Mouse (Mus musculus): ENCODE results near the gene H2al1i.
"Not testable (repeated sequence)": the region's sequence is repeated elsewhere in the genome, so short reads cannot be mapped to it uniquely, and the experiment has no call there.

Gene H2al1i

DNA sequence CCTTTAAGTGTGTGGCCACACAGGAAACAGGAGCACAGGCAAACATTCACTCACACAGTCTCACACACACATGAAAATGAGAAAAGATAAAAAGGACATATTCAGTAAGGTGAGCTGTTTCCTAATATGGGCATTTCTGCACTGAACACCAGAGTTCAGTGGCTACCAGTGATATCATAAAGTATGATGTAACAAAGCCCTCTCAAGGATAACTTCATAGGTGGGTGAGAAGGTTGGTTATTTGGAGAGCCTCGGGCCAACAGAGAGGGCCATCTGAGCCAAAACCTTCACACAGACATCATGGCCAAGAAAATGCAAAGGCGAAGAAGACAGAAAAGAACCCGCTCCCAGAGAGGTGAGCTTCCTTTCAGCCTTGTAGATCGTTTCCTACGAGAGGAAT is at the start of gene H2al1i:
Gene H2al1i, plus strand, starts transcription at position 301 of the 400 bp plus-strand sequence.
- DNase-seq: not testable (repeated sequence)

DNA sequence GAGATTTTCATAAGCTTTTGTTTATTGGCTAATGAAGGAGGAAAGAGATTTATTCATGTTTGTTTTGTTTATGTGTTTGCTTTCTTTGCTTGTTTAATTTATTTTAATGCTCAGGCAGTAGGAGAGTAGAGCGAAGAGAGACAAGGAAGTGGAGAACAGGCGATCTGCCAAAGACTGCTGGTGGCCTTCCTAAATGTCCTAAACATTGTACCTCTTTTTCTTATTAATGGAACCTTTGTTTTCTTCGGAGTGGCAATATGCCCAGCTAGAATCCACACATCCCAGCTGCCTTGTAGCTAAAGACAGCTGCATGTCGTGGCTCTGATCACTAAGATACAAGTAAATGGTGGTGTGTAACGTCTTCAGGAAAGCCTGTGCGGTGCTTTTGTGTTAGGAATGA is 47.4 kb upstream of the H2al1i start:
- DNase-seq: no peak

DNA sequence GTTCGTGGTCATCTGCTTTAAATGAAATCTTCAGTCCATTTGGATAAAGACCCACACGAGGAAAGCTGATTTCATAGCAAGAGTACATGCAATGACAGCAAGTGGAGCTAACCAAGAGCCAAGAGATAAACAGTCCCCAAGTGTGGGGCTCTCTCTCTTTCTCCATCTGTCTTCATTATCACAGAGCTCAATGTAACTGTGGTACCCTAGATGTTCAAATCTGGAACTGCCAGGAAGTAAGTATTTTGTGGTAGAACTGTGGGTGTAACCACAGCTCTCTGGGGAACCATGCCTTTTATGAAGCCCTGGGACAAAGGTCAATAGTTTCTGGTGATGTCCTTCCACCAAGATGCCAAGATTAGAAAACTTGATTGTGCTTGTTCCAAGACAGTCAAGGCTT is 43.7 kb upstream of the H2al1i start:
- no peak for DNase-seq

DNA sequence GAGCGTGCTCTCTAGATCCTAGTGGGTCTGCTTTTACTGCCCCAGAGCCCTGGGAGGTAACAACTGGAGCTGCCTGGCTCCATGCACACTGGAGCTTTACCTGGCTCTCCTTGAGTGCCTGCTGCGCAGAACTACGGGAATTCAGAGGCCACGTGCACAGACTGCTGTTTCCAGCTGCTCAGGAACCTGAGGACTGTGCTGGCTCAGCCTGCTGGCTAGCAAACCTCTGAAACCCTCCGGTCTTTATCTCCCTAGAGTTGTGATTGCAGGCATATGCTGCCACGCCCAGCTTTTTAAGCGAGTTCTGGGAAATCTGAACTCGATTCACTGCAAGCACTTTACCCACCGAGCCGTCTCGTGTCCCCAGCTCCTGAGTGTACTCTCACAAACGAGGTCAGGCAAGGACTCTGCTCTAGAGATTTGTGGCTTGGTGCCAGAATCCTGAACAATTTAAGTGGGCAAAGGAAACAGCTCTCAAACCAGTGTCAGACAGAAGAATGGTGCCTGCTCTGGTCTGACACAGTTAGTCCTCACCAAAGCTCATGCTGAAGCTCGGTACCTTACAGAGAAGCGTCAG is 36.1 kb upstream of the H2al1i start:
- no peak for DNase-seq

DNA sequence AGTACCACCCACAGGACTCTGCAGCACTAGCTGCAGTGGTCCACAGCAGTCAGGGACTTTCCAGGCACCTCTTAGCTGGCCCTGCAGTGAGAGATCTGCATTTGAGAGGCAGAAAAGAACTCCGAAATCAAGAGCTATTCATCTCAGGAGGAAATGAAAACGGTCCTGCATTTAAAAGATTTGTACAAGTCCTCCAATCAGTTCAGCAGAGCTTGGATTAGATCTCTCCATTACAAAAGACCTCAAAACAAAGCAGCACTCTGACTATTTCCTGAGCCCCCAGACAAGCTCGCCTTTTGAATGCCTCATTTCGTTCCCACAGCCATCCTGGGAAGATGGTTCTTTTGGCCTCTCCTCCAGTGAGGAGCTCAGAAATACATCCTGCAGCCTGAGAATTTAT is 35.2 kb upstream of the H2al1i start:
- no peak for DNase-seq

DNA sequence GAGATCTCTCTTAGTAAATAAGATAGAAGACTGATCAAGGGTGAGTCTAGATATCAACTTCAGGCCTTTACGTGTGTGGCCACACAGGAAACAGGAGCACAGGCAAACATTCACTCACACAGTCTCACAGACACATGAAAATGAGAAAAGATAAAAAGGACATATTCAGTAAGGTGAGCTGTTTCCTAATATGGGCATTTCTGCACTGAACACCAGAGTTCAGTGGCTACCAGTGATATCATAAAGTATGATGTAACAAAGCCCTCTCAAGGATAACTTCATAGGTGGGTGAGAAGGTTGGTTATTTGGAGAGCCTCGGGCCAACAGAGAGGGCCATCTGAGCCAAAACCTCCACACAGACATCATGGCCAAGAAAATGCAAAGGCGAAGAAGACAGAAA is 25.5 kb upstream of the H2al1i start, which contains the start of gene H2al1a:
Gene H2al1a, plus strand, starts transcription at position 301 of the 400 bp plus-strand sequence.
- DNase-seq: not testable (repeated sequence)

DNA sequence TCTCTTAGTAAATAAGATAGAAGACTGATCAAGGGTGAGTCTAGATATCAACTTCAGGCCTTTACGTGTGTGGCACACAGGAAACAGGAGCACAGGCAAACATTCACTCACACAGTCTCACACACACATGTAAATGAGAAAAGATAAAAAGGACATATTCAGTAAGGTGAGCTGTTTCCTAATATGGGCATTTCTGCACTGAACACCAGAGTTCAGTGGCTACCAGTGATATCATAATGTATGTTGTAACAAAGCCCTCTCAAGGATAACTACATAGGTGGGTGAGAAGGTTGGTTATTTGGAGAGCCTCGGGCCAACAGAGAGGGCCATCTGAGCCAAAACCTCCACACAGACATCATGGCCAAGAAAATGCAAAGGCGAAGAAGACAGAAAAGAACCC is 22.3 kb upstream of the H2al1i start, which contains the start of gene H2al1b:
Gene H2al1b, plus strand, starts transcription at position 301 of the 400 bp plus-strand sequence.
- not testable (repeated sequence) for DNase-seq

DNA sequence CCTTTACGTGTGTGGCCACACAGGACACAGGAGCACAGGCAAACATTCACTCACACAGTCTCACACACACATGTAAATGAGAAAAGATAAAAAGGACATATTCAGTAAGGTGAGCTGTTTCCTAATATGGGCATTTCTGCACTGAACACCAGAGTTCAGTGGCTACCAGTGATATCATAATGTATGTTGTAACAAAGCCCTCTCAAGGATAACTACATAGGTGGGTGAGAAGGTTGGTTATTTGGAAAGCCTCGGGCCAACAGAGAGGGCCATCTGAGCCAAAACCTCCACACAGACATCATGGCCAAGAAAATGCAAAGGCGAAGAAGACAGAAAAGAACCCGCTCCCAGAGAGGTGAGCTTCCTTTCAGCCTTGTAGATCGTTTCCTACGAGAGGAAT is 19.1 kb upstream of the H2al1i start, which contains the start of gene H2al1c:
Gene H2al1c, plus strand, starts transcription at position 301 of the 400 bp plus-strand sequence.
- DNase-seq: not testable (repeated sequence)

DNA sequence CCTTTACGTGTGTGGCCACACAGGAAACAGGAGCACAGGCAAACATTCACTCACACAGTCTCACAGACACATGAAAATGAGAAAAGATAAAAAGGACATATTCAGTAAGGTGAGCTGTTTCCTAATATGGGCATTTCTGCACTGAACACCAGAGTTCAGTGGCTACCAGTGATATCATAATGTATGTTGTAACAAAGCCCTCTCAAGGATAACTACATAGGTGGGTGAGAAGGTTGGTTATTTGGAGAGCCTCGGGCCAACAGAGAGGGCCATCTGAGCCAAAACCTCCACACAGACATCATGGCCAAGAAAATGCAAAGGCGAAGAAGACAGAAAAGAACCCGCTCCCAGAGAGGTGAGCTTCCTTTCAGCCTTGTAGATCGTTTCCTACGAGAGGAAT is 15.9 kb upstream of the H2al1i start, which contains the start of gene H2al1d:
Gene H2al1d, plus strand, starts transcription at position 301 of the 400 bp plus-strand sequence.
- not testable (repeated sequence) for DNase-seq

DNA sequence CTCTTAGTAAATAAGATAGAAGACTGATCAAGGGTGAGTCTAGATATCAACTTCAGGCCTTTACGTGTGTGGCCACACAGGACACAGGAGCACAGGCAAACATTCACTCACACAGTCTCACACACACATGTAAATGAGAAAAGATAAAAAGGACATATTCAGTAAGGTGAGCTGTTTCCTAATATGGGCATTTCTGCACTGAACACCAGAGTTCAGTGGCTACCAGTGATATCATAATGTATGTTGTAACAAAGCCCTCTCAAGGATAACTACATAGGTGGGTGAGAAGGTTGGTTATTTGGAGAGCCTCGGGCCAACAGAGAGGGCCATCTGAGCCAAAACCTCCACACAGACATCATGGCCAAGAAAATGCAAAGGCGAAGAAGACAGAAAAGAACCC is 12.8 kb upstream of the H2al1i start, which contains the start of gene H2al1e:
Gene H2al1e, plus strand, starts transcription at position 301 of the 400 bp plus-strand sequence.
- DNase-seq: not testable (repeated sequence)

DNA sequence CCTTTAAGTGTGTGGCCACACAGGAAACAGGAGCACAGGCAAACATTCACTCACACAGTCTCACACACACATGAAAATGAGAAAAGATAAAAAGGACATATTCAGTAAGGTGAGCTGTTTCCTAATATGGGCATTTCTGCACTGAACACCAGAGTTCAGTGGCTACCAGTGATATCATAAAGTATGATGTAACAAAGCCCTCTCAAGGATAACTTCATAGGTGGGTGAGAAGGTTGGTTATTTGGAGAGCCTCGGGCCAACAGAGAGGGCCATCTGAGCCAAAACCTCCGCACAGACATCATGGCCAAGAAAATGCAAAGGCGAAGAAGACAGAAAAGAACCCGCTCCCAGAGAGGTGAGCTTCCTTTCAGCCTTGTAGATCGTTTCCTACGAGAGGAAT is 9.6 kb upstream of the H2al1i start, which contains the start of gene H2al1f:
Gene H2al1f, plus strand, starts transcription at position 301 of the 400 bp plus-strand sequence.
- not testable (repeated sequence) for DNase-seq

DNA sequence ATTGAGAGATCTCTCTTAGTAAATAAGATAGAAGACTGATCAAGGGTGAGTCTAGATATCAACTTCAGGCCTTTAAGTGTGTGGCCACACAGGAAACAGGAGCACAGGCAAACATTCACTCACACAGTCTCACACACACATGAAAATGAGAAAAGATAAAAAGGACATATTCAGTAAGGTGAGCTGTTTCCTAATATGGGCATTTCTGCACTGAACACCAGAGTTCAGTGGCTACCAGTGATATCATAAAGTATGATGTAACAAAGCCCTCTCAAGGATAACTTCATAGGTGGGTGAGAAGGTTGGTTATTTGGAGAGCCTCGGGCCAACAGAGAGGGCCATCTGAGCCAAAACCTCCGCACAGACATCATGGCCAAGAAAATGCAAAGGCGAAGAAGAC is 6.5 kb upstream of the H2al1i start, which contains the start of gene H2al1g:
Gene H2al1g, plus strand, starts transcription at position 301 of the 400 bp plus-strand sequence.
- DNase-seq: not testable (repeated sequence)

DNA sequence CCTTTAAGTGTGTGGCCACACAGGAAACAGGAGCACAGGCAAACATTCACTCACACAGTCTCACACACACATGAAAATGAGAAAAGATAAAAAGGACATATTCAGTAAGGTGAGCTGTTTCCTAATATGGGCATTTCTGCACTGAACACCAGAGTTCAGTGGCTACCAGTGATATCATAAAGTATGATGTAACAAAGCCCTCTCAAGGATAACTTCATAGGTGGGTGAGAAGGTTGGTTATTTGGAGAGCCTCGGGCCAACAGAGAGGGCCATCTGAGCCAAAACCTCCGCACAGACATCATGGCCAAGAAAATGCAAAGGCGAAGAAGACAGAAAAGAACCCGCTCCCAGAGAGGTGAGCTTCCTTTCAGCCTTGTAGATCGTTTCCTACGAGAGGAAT is 3.3 kb upstream of the H2al1i start, which contains the start of gene H2al1h:
Gene H2al1h, plus strand, starts transcription at position 301 of the 400 bp plus-strand sequence.
- DNase-seq: not testable (repeated sequence)

DNA sequence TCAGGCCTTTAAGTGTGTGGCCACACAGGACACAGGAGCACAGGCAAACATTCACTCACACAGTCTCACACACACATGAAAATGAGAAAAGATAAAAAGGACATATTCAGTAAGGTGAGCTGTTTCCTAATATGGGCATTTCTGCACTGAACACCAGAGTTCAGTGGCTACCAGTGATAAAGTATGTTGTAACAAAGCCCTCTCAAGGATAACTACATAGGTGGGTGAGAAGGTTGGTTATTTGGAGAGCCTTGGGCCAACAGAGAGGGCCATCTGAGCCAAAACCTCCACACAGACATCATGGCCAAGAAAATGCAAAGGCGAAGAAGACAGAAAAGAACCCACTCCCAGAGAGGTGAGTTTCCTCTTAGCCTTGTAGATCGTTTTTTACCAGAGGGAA is 3.1 kb downstream of the H2al1i start, which contains the start of gene H2al1j:
Gene H2al1j, plus strand, starts transcription at position 301 of the 400 bp plus-strand sequence.
- not testable (repeated sequence) for DNase-seq

DNA sequence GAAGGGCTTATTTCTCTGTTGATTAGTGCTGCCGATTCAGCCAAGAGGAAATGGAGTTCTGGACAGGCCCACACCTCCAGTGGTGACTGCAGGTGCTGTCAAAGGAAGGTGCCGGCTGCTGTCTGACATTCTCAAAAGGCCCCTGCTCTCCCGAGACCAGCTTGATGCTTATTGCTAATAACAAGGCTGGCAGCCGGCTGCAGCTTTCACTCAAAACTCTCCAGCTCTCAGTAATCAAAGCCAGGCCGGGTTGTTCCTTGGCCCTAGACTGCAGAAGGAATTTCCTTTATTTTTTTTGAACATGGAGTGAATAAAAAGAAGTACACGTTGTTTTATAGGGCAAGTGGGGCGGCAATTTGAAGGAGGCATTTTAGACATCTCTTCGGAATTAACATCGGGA is 21.3 kb downstream of the H2al1i start:
- DNase-seq: peak; percentile 8

DNA sequence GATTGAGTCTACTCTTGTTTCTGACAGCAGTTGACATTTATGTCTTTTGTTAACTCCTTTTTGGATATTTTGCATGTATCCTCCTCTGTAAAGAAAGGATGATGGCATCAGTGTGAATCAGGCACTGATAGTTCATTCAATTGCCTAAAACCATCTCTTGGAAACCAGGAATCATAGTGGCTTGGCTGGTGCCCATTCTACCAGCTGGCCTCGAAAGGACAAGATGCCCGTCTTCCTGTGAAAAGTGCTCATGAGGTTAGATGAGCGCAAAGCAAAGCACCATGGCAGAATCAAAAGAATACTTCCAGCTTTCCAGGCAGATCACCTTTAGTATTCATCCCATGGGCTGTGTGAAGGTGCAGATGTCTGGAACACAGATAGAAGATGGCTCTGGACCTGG is 22.3 kb downstream of the H2al1i start:
- DNase-seq: peak; percentile 31

DNA sequence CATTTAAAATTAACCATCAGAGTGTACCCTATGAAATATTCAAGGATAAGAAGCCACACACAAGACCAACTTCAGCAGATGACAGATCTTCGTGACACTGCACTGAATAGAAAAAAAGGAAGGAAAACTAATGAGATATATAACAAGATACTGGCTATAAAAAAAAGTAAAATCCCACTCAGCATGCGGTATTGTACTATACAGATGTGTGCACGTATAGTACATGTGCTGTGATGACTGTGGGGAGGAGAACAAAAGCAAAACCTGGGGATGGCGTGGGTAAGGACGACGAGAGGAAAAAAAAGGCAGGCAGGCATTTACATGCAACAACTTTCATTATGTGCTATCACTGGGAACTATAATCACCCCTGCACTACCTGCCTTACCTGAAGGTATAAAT is 36.4 kb downstream of the H2al1i start:
- no peak for DNase-seq

DNA sequence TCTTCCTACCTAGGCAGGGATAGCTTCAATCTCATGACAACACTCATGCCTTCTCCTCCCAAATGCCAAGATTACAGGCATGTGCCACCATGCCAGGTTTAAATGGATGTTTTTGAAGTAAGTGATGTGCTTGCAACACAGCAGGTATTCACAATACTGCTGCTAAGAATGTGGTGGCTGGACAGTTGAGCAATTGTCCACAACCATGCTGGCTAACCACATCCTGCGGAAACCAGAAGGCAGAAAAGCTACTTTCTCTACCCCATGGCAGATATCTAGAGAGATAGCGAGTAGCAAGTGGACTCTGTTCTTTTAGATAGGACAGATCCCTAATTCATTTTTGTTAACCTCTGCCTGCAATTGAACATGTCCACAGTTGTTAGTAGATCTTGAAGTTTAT is 36.8 kb downstream of the H2al1i start:
- no peak for DNase-seq

DNA sequence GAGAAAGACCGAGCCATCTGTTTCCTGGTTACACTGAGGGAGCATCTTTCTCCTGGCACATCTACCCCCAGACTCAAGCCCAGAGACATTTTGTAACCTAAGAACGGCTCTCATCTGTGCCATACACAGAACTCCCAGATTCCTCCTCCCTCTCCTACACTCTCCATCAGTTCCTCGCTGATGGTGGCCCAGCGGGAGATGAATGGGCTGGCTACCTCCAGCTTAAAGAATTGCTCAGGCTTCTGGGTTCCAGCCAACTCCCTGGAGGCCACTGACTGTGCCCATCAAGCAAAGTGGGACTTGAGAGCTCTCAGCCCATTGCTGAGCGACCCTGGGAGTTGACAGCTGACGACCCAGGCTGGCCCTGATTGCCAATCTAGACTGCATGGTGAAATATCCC is 39.4 kb downstream of the H2al1i start:
- peak; percentile 37 for DNase-seq

DNA sequence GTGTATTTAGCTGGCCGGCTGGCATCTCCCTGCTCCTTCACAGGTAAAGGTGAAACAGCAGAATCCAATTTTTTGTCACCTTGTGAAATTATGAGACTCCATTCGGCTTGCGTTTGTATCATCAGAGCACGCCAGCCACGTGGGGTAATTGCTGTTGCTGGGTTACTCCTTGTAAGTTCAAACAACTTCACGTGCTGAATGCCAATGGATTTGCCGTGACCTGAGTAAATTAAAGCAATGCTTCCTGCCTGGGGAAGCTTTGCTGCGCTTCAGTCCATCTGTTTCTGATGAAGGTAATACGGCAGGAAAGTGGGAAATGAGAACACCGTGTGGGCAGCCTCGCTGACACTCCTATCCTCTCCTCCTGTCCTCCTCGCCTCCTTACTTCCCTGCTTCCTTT is 40.7 kb downstream of the H2al1i start:
- DNase-seq: no peak

Measured in cerebellum, adult 11 months (tissue).